Mouse (Mus musculus) small intestine, adult 2 months (tissue): ENCODE results near the gene Pmp22.
A peak's percentile ranks its signal among the peaks of the same experiment; 100 is the strongest.

Experiments
- CTCF ChIP-seq: fragments of 200-500 bp; IDR thresholded peaks from 2 replicates; pipeline ENCODE4 v1.5.1; 2012; ENCODE audit warnings: low read depth, mild to moderate bottlenecking, control low read depth, inconsistent platforms, low read length, moderate library complexity, mixed read lengths; ENCODE audit not compliant: insufficient replicate concordance, insufficient read length; ENCODE audit errors: extremely low read depth
- POLR2A ChIP-seq: fragments of 200-500 bp; IDR thresholded peaks from 2 replicates; pipeline ENCODE4 v1.6.1; 2012; ENCODE audit warnings: low read depth, mild to moderate bottlenecking, control low read depth, inconsistent platforms, low read length, moderate library complexity

DNA sequence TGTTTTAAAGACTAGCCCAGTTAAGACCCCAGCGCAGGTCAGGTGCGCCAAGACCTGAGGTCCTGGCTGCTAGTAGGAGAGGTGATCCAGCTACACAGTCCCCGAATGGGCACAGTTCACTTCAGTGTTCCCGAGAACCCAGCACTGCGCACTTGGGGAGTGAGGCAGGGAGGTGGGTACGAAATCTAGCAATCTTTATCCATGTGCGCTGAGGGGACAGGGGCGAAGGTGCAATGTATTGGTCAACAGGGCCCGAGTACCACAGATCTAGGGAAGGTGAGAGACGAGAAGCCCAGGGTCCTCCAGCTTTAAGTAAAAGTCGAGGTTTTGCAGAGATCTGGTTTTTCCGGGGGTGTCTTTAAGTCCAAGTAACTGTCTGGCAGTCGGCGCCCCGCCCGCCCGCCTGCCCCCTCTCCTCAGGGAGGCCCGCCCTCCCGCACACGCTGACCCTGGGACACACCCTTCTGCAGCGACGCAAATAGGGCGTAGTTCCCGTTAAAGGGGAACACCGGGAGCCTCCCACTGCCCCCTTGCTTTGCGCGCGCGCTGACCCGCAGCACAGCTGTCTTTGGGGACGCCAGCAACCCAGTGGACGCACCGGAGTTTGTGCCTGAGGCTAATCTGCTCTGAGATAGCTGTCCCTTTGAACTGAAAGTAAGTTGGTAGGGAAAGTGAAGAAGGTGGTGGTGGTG, 2.4 kb downstream of the Pmp22 start:
- TF ChIP-seq CTCF (no peak), POLR2A (peak; percentile 79)
